Mouse (Mus musculus): ENCODE data around the gene E2f2.

DNA sequence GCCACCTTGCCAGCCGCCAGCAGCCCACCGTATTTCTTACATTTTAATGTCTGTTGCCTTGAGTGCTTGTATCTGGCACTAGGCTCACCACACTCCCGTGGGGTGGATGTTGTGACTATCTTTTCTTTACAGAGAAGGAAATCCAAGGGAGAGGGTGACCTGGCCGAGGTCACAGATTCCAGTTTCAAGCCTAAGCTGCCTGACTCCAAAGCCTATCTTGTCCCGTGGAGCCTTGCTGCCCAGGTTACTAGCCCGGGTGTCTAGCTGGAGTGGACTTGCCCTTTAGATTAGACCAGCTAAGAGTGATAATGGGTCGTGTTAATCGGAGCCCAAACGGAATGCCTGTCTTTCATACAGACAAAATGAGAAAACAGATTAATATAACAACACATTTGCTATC lies 38.4 kb upstream of the E2f2 start:
- no peak for TF ChIP-seq POLR2A (IDR thresholded peaks at IDR 0.05; ENCODE audit: insufficient read depth, low read depth, low read length)
- TF ChIP-seq EP300 (IDR thresholded peaks at IDR 0.05; ENCODE audit: insufficient read depth, low read depth, low read length) = no peak
